17 mouse cellular contexts compared by ENCODE assay signal in genomic region chr5:24904941-24905340, GRCm38 (mm10).
DNase-seq lines count a peak whose midpoint lies in the region; ATAC-seq and TF ChIP-seq lines count a peak whose summit lies in the region.
"Had no signal": no experiment of that assay in that cellular context is flagged by ENCODE, and none has a peak within 500 bp of the region (broad histone marks: within the 10 kb centered on the region; RNA-seq: fewer than 3 reads in every experiment).

No protein-coding gene starts in this region.

- H3K9ac ChIP-seq in heart, embryonic 13.5 days = 0 out of 2 replicates have a peak overlapping the region, but pooled peaks have one; percentile 33
- H3K9ac ChIP-seq in neural tube, embryonic 15.5 days (replicated peaks) = no peak overlapping the region
- H3K9ac ChIP-seq: embryonic facial prominence, embryonic 15.5 days; forebrain, embryonic 12.5 days; hindbrain, embryonic 14.5 days; liver, embryonic 13.5 days; neural tube, embryonic 12.5 days had no signal

- no peaks in the 10 kb centered on the region for H3K9me3 ChIP-seq in heart, embryonic 13.5 days
- no peaks in the 10 kb centered on the region for H3K9me3 ChIP-seq in neural tube, embryonic 15.5 days (replicated peaks)
- H3K9me3 ChIP-seq: embryonic facial prominence, embryonic 15.5 days; forebrain, embryonic 12.5 days; liver, embryonic 13.5 days; neural tube, embryonic 12.5 days had no signal

- no peak for TF ChIP-seq POLR2A in cerebellum, adult 2 months (IDR thresholded peaks at IDR 0.05; ENCODE audit: borderline replicate concordance, insufficient read depth, low read length)

- H3K4me1 ChIP-seq in heart, embryonic 13.5 days = peaks cover 40% of the 10 kb centered on the region
- H3K4me1 ChIP-seq in cerebellum, adult 2 months (ENCODE audit: control insufficient read depth, insufficient read depth, low read length) = peaks cover 33% of the 10 kb centered on the region
- H3K4me1 ChIP-seq in neural tube, embryonic 15.5 days = peaks cover 22% of the 10 kb centered on the region

- no peak overlapping the region for H3K4me2 ChIP-seq in heart, embryonic 13.5 days
- H3K4me2 ChIP-seq in neural tube, embryonic 15.5 days = no peak overlapping the region
- H3K4me2 ChIP-seq: embryonic facial prominence, embryonic 15.5 days; forebrain, embryonic 12.5 days; hindbrain, embryonic 14.5 days; liver, embryonic 13.5 days; neural tube, embryonic 12.5 days had no signal

- H3K4me3 ChIP-seq in heart, embryonic 13.5 days = no peak overlapping the region
- peak overlapping the region; percentile 32 for H3K4me3 ChIP-seq in cerebellum, adult 2 months (replicated peaks; ENCODE audit: insufficient read depth, low read depth, low read length)
- no peak overlapping the region for H3K4me3 ChIP-seq in neural tube, embryonic 15.5 days (replicated peaks)
- H3K4me3 ChIP-seq: embryonic facial prominence, embryonic 15.5 days; forebrain, embryonic 12.5 days; gastrocnemius, adult 2 months; liver, embryonic 13.5 days; neural tube, embryonic 12.5 days had no signal

- no peak for ATAC-seq in heart, embryonic 13.5 days (ENCODE audit: extremely low read depth, insufficient number of reproducible peaks, low FRiP score, low TSS enrichment)
- ATAC-seq in neural tube, embryonic 15.5 days (ENCODE audit: low FRiP score) = no peak
- ATAC-seq: CD4-positive, CD25-positive, alpha-beta regulatory T cell, adult 4 months had no signal

- H3K36me3 ChIP-seq in heart, embryonic 13.5 days = peaks cover 27% of the 10 kb centered on the region
- H3K36me3 ChIP-seq in neural tube, embryonic 15.5 days = peaks cover 3% of the 10 kb centered on the region; the same call in 1 of the 2 replicates
- H3K36me3 ChIP-seq: embryonic facial prominence, embryonic 15.5 days; liver, embryonic 13.5 days had no signal

- no peak for TF ChIP-seq CTCF in cerebellum, adult 2 months (IDR thresholded peaks at IDR 0.05; ENCODE audit: borderline replicate concordance, insufficient read depth, low read depth, low read length)

- H3K27ac ChIP-seq in heart, embryonic 13.5 days (replicated peaks) = no peak overlapping the region
- peak overlapping the region; percentile 35 for H3K27ac ChIP-seq in cerebellum, adult 2 months (ENCODE audit: insufficient read depth, low read length)
- H3K27ac ChIP-seq in neural tube, embryonic 15.5 days (replicated peaks) = no peak overlapping the region
- H3K27ac ChIP-seq: embryonic facial prominence, embryonic 15.5 days; forebrain, embryonic 12.5 days; gastrocnemius, adult 2 months; hindbrain, embryonic 14.5 days; liver, embryonic 13.5 days; neural tube, embryonic 12.5 days had no signal

- WGBS in heart, embryonic 13.5 days = 84% methylated on average over 9 of the region's 9 CpGs
- 11% methylated on average over 9 of the region's 9 CpGs for WGBS in cerebellum, adult 2 months
- 90% methylated on average over 9 of the region's 9 CpGs for WGBS in neural tube, embryonic 15.5 days

- DNase-seq in heart, adult 11 months = no peak
- DNase-seq in ovary, adult 18-20 months (ENCODE audit: low spot score) = peak; percentile 17
- no peak for DNase-seq in ovary, postnatal 10 days (ENCODE audit: low spot score)
- DNase-seq in cerebellum, adult 2 months = peak; percentile 64 to 81
- DNase-seq in urinary bladder, postnatal 10 days (ENCODE audit: low spot score) = no peak
- DNase-seq: gastrocnemius, adult 2 months; kidney, adult 2 months; kidney, postnatal 36 days; liver, embryonic 13.5 days; thymus, adult 2 months had no signal

- H3K27me3 ChIP-seq in heart, embryonic 13.5 days (replicated peaks) = no peaks in the 10 kb centered on the region
- no peaks in the 10 kb centered on the region for H3K27me3 ChIP-seq in cerebellum, adult 2 months (ENCODE audit: control insufficient read depth, insufficient read depth, low read length)
- H3K27me3 ChIP-seq in neural tube, embryonic 15.5 days (replicated peaks) = no peaks in the 10 kb centered on the region
- H3K27me3 ChIP-seq: embryonic facial prominence, embryonic 15.5 days; forebrain, embryonic 12.5 days; neural tube, embryonic 12.5 days had no signal

Comparison
In these comparisons a context has a peak if more than half of its experiments do, and no peak if none do; other contexts are left out.
1. DNase-seq: peak in ovary, adult 18-20 months (single experiment) and cerebellum, adult 2 months (2 of 2); none in heart, adult 11 months (single experiment), ovary, postnatal 10 days (single experiment) and urinary bladder, postnatal 10 days (single experiment).